Mouse (Mus musculus) ES-Bruce4 (cell line): ENCODE data around the gene 4931406P16Rik.

Experiments
- CTCF ChIP-seq: IDR thresholded peaks from one replicate; pipeline ENCODE4 v1.8.1; 2011; ENCODE audit warnings: low read depth, low read length
- POLR2A ChIP-seq: IDR thresholded peaks from one replicate; pipeline ENCODE4 v1.8.1; 2011; ENCODE audit warnings: low read length; ENCODE audit not compliant: insufficient read depth

GRCm38 (mm10) chr7:34342040-34342793, 28.9 kb upstream of the 4931406P16Rik start:
- TF ChIP-seq POLR2A (no peak), CTCF (no peak)
